Mouse (Mus musculus): ENCODE results near the gene Cds1. TPM values are rescaled to one million over a fixed set of nuclear protein-coding genes. Genes with fewer than 3 reads are reported as not detected.

Gene Cds1
- total RNA-seq, 2 experiments from 2014 or later = 2.2 to 3.8 TPM

DNA sequence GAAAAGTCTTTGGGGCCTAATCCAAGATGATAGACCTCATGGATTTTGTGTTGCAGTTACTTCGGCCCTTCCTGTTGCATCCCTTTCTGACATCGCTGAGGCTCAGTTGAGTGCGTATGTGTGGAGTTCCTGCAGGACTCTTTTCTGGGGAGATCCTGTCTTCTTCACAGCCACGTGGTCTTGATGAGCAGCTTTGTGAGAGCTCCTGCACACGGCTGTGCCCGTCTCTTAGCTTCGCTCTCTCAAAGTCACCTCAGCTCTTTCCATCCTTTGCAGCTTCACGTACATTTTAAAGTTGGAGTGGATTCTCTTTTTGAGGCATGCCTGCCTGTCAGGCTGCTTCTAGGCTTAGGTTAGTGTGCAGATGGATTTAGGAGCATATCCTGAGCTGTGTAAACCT, 11.6 kb downstream of the Cds1 start:
- no peak for DNase-seq

DNA sequence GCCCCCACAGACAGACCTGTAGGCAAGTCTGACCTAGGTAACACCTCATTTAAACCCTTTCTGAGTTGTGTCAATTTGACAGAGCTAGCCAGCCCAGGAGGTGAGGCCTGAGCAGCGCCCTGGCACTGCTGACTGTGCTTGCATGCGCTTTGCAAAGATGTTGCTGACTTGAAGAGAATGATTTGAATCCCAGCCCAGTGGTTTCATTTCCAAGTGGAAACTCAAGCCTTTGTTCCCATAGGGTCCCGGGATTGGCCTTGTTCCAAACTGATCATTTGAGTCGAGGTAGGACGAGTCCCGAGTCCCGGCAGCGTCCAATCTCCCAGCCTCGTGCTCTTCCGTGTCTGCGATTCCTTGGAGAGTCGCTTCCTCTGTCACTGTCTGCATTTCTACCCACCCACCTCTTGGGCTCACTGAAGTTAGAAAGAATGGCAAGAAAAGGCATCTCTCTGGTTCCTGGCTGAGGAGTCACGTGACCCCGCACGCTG, 14.5 kb downstream of the Cds1 start:
- DNase-seq = no peak

DNA sequence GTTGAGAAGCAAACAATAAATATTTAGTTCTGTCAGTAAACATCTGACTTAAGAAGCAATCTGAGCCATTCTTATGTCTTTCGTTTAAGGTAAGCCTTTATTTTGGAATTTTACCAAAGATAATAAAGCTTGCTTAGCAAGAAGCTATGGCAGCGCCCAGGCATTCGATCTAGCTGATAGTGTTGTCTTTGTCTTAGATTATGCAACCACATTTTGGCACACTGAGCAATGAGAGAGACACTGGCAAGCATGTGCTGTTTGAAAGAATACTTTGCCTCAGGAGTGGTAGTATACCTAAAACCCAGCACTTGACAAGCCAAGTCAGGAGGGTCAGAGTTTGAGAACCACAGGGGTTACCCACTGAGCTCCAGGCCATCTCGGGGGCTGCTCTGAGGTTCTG, 16.0 kb downstream of the Cds1 start:
- DNase-seq = no peak

DNA sequence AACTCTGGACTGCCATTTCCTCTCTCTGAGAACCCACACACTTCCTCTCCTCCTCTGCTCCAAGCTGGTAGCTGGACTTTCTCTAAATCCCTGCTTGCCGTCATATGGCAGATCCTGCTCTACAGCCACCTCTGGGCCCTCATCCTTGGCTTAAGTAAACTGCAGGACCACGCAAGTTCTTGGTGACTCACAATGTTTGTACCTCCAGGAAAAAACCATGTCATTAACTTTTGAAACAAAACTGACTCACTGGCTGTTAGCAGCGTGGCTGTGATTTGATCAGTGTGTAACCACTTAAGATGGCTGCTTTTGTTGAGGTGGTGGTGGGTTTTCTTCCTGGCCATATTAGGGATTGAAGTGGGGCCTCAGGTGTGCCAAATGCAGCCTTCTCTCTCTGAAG, 19.4 kb downstream of the Cds1 start:
- DNase-seq = no peak

DNA sequence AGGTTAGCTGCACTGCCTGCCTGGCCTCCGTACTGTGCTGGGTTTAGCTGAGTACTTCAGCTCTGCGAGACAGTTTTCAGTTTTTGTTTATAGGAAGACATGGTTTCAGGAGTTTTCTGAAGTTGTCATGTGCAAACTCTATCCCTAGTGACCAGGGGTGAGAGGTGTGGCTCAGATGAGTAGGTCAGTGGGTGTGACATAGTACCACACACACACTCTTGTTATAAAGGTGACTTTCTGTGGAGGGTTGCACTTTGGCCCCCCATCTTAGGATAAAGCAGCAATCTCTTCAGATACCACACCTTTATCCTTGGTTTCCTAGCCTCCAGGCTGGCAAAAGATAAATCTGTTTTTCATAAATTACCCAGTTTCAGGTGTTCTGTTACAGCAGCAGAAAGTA, 19.9 kb downstream of the Cds1 start:
- DNase-seq = no peak

DNA sequence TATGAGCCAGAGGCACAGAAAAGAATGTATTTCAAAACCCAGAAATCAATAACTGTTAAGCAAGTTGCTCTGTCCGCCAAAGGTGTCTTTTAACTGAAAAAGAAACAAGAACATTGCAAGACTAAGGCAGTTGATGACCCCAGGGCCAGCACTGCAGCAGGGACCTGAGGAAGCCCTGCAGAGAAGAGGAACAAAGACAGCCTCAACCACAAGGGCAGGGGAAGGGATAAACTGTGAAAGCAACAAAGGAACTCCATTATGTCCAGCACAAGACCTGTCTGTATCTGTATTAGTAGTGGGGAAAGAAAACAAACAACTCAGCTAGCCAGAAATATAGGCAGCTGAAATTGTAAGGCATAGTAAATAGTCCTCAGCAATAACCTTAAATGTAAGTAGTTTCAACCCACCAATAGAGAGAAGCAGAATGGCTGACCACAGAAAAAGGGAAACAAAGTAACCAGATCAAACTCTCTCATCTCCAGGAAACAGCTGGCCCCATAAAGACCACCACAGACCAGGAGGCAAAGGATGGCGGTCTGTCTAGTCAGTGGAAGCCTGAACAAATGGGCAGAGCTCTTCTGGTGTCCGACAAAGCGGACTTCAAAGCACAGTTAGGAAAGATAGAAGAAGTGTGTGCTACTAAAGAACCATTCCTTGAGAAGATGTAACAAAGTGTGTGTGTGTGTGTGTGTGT, 21.1 kb downstream of the Cds1 start:
- DNase-seq = no peak

DNA sequence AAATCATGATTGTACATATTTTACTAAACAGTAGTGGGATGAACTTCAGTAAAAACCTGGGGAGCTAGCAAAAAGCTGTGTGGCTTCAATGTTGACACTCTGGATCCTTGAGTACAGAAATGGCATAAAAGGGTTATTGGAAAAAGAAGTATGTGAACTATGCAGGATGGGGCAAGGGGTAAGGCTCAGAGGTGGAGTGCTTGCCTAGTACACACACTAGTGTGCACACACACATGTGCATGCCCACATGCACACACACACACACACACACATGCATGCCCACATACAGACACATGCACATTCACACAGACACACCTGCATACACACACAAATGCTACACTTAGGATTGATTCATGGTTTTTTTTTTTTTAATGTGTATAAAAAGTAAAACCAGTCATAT, 24.8 kb downstream of the Cds1 start:
- no peak for DNase-seq

DNA sequence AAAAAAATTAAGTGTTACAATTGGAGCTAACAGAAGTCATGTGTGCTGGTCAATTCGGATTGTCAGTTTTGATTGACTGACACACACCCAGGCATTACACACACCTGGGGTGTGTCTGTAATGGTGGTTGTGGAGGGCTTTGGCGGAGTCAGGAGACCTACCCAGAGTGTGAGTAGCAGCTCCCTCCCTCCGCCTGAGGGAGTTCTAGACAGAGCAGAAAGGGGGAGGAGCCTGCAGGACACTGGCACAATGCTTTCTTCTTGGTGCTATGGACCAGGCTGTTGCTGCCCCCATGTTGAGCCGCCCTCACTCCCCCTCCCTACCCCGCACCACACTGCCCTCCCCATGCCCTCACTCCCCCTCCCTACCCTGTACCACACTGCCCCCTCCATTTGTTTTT, 25.6 kb downstream of the Cds1 start:
- no peak for DNase-seq

DNA sequence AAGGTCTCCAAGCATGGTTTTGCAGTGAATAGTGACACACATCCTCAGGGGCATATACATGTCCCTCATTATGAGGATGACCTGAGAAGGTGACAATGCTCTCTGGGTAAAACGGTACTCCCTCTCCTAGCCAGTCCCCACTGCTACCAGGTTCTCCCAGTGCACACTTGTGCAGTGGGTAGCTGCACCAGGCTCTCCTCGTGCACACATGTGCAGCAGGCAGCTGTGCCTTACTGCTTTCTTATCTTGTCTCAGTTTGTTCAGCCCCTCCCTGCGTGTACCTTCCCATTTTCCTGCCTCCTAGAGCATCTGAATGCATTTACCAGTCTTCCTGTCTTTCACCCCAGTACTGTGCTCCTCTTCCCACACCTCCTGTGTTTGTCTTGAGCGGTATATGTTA, 27.7 kb downstream of the Cds1 start:
- no peak for DNase-seq

DNA sequence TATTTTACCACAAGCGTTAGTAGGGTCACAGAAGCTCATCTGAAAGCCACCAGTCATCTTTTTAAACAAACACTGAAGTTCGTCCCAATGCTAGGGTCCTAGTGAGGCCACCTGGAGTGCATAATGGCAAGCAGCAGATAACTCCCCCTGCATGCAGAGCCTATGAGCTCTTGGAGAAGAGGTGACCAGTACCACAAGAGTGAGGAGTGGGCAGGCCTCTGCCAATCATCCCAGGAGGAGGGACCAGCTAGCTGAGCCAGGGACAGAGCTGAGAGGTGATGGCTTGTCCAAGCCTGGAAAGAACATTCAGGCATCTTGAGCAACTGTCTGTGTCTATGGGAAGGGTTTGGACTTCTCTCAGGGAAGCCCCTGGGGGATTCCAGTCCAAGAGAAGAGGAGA, 37.0 kb downstream of the Cds1 start:
- DNase-seq = no peak

DNA sequence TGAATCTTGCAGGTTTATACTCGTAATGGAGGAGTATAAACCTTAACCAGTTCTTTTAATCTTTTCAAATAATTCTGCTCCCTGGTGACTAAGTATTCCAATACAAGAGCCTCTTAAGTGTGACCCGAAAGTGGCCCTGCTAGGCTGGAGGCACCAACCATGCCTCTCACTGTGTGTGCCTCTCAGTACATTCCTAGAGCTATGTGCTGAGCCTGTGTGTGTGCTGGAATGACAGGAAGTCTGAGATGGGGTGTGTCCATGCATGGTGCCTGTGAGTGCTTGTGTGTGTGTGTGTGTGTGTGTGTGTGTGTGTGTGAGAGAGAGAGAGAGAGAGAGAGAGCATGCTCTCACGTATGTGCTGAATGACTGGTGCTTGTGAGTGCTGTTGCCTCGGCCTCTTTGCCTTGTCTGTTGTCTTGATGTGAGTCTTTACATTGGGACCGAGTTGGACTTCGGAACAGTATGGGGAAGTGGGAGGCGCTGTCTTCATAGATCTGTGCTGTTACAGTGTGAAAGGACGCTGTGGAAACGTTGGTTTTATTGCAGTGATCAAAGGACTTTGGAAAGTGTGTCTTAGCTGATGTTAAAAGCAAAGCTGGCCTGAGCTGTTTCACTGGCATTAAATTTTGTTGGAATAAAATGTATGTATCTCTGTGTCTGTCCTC, 37.6 kb downstream of the Cds1 start:
- DNase-seq = no peak

DNA sequence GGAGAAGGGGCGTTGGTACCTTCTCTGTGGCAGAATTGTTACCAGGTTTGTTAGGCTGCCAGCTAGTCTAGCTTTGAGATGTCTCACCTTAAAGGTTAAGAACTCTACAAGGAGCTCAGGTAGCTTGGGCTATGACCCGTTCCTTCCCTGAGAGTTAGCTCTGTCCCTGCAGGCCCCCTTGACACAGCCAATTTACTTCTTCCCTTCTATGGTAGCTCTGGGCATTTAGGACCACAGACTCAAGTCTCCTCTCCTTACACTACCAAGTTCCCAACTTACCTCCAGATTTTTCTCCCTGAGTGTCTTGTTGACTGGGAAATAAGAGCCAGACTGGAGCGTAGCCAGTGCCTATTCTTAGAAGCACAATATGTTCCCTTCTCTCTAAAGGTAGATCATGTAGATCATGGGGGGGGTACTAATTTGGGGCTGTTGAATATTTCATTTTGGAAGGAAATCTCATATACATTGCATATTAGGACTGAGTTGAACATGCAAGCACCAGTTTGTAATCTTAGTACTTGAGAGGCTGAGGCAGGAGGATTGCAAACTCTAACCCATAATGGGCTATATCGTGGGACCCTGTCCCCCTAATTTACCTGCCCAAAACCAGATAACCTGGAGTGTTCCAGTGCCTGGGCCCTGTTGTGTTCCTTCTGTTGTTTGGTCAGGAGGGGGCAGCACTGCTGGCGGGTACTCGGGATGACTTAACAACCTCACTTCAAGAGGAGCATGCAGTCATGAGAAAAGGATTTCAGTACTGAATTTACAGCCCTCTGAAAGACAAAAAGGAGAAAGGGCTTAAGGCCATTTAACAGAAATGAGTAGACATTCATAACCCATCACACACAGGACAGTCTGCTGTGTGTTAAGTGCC, 46.6 kb downstream of the Cds1 start:
- DNase-seq = no peak

DNA sequence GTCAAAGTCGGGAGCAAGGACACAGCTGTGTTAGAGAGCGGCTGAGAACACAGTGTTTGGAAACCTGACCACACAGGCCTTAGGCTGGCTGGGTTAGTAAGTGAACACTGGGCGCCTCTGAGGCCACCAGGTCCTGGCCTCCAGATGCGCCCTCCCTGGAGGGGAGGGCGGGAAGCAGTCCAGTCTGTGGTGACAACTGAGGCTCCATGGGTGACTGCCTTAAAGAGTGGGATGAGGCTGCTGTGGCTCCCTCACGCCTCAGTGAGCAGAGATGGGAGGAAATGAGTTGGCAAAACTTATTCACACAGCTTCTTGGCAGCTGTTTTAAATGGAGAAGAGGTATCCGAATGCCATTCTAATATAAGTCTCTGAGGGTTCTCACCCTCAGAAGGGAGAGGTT, 51.9 kb downstream of the Cds1 start:
- no peak for DNase-seq

DNA sequence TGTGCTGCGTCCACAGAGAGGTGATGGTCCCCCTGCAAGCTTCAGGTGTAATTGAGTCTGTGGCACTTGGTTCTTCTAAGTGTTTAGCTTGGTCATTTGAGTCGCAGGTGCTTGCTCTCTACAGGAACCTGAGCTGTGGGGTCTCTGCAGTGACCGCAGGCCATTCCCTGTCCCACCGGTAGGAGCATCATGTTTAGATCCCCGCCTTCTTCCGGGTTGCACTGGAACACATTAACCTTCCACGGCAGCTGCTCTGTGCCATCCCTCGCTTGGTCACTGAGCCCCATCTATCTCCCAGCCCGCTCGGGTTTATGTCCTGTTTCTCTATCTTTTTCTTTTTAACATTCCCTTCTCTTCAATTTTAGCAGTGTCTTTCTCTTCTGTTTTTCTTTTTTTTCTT, 54.3 kb downstream of the Cds1 start:
- no peak for DNase-seq

DNA sequence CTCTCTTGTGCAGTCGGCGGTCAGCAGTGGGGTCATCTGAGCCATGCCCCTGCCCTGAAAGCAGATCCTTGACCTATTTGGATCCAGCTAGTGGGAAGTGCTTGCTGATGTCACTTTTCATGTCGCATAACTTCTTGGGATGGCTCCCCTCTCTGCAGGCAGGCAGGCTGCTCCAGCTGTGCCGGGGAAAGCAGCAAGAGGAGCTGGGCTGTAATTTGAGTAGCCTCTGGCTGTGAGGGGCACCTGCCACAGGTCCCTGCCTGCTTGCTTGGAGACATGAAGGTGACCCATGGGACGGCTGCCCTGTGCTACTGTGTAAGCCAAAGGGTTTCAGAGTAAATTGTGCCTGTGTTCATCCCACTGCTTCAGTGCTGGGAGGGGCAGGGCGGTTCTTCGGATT, 54.9 kb downstream of the Cds1 start:
- no peak for DNase-seq

DNA sequence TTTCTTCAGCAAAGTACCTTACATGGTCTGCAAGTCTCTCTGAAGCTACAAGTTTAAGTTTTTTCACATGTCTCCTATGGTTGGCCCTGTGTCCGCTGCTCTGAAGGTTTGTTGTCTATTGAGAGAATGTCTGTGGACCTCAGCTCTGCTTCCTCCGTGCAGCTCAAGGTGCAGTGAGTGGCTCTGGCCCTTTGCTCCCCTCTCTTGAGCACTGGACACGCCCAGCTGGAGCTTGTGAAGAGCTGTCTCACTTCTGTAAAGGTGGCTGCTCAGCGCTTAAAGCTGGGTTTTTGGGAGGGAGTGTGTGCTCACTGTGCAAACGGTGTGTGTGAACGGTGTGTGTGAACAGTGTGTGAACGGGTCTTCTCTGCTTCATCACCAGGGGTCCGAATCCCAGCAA, 56.1 kb downstream of the Cds1 start:
- DNase-seq = no peak

DNA sequence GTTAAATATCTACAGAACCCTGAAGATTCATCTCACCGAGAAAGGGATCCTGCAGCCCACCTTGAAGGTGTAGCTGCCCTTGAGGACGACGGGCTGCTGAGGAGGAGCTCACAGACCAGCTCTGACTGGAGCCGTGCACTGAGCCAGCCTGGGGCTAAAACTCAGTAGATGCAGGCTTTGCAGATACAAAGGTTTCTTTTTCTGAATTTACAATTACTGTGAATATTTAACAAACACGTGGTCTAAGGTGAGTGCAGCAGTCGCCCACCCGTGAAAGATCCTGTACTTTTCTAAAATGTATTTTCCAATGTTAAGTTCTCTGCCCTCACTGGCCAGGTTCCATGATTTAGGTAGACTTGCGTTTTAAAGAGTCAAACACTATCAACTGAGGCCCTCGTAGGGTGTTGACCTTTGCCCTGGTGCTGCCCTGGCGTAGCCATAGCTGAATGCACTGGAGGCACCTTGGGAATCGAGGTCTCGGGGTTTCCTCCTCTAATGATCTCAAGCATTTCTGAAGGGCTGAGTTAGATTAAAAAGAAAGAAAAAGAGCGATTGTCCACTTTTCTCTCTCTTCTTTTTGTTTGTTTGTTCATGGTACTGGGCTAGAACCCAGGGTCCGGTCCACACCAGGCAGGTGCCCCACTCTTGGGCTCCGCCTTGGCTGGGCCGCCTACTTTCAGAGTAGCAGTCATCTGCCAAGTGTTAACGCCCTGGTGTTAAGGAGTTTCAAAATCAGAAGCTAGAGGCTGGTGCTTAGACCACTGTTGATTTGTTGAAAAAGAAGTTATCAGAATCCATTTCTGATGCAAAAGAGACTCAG, 56.8 kb downstream of the Cds1 start:
- DNase-seq = no peak

DNA sequence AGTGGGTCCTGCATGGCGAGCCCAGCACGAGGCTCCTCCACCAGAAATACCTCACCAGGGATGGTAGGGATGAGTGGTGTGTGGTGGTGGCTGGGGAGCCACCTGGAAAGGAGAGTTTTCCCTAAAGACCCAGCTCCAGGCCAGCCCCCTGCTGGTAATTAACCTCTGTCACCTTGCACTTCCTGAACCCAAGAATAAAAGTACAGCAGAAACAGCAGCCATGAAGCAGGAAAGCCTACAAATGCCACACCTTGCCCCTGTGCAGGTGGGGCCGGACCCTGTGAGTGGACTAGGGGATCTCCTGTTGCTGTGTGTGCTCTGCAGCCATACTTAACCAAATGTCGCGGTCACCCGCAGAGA, 57.4 kb downstream of the Cds1 start:
- no peak for DNase-seq

DNA sequence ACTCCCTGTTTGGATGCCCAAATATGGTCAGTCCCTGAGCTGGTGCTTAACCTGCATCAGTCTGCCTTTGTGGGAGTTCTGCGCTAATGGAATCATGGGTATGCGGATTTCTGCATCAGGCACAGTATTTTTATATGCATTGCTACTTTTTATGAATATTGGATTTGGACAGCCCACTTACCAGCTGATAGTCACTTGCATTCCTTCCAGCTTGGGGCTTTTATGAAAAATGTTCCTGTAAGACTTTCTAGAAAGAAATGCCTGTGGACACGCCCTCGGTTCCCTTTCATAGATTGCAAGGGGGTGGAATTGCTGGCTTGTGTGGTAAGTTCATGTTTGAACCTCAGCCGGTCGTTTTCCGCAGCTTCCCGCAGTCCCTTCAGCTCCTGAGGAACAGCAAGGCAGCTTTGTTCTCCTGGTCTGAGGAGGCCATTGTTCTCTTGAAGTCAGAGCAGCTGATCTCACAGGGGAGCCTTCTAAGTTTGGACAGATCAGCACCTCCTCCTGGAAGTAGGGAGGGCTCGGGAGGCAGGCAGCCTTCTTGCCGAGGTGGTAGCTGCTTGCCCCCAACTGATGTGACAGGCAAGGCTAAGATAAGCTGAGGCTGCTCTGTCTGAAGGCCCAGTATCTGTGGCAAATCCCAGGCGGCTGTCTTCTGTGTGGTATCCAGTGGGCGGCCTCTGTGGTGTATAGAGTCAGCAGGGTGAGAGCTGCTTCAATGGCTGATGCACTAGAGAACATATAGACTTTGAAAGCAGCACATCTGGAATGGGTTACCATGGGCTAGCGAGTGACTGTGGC, 60.4 kb downstream of the Cds1 start:
- DNase-seq = no peak

DNA sequence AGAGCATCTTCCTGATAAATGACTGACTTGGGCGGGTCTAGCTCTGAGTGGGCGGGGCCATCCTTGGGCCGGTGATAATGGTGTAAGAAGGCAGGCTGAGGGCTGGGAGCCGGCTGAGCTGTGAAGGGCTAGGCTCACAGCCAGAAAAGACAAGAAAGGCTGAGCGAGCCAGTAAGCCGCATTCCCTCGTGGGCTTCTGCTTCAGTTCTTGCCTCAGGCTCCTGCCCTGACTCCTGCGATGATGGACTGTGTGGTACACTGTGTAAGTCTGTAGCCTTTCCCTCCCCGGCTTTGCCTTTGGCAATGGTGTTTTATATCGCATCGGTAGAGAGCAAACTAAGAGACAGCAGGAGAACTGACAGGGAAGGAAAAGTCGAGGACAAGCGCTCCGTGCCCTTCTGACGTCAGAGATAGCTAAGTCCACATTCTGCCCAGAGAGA, 61.6 kb downstream of the Cds1 start:
- peak; percentile 67 for DNase-seq

DNA sequence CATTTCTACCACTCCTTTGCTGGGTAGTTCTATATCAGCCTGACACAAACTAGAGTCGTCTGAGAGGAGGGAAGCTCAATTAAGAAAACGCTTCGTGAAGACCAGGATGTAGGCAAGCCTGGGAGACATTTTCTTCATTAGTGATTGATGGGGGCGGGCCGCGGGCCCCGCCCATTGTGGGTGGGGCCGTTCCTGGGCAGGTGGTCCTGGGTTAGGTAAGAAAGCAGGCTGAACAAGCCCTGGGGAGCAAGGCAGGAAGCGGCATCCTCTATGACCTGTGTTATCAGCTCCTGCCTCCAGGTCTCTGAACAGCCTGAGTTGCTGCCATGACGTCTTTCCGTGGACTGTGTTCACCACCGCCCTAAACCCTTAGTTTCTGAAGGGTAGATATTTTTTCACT, 62.5 kb downstream of the Cds1 start:
- DNase-seq = no peak

DNA sequence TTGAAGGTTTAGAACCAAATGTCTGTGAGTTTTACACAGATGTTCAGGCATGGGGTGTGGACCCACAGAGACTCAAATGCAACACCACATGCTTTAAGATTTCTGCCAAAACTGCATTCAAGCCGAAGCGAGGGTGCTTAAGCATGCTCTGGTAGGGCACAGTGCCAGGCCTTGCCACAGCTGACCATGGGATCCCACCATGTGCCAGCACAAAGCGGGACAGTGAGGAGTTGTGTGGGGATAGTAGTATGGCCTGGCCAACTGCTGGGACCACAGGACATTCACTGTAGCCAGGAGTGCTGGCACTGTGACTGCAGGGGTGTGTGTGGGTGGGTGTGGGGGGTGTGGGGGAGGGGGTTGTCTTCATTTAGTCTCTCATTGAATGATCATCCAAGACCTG, 64.0 kb downstream of the Cds1 start:
- DNase-seq = no peak

Measured in heart, postnatal 4 days (tissue).